Mouse (Mus musculus) MEL (cell line): ENCODE results near the gene Utrn. TPM values are rescaled to one million over a fixed set of nuclear protein-coding genes. Genes with fewer than 3 reads are reported as not detected.

Source experiments
- DNase-seq: peaks from one replicate; pipeline ENCODE4 v3.0.0; 2011; ENCODE audit warnings: low read depth, low spot score
- H3K27ac ChIP-seq: 2 replicates; pipeline ENCODE4 v1.5.1; 2012; ENCODE audit warnings: low read depth, mild to moderate bottlenecking, control low read depth, low read length, moderate library complexity; ENCODE audit not compliant: control insufficient read depth
- H3K27me3 ChIP-seq, 2 experiments: fragments of 150-350 bp in 1 of 2; sonication (generic) in 1 of 2; 2 replicates each; pipeline ENCODE4 v1.6.1; 2012; ENCODE audit warnings: low read length in 2 of 2, mild to moderate bottlenecking in 2 of 2, improper control_type of control experiment in 1 of 2, moderate library complexity in 1 of 2; ENCODE audit not compliant: insufficient read depth in 2 of 2, control insufficient read depth in 1 of 2
- H3K36me3 ChIP-seq, 2 experiments: 2 replicates each; pipeline ENCODE4 v1.6.1; 2012 to 2014; ENCODE audit warnings: low read length in 2 of 2, improper control_type of control experiment in 1 of 2, inconsistent platforms in 1 of 2, mild to moderate bottlenecking in 1 of 2; ENCODE audit not compliant: insufficient read depth in 2 of 2, control insufficient read depth in 1 of 2
- H3K4me1 ChIP-seq, 2 experiments: fragments of 150-350 bp in 1 of 2; sonication (generic) in 1 of 2; 2 replicates each; pipeline ENCODE4 v1.6.1; 2012; ENCODE audit warnings: low read length in 2 of 2, improper control_type of control experiment in 1 of 2, mild to moderate bottlenecking in 1 of 2; ENCODE audit not compliant: insufficient read depth in 2 of 2, control insufficient read depth in 1 of 2
- H3K4me3 ChIP-seq, 2 experiments: fragments of 150-350 bp in 1 of 2; sonication (generic) in 1 of 2; 2 replicates each; pipeline ENCODE4 v1.5.1; 2012; ENCODE audit warnings: low read depth in 2 of 2, low read length in 2 of 2, mild to moderate bottlenecking in 2 of 2, moderate library complexity in 2 of 2, control low read depth in 1 of 2, improper control_type of control experiment in 1 of 2; ENCODE audit not compliant: control insufficient read depth in 1 of 2, insufficient read depth in 1 of 2
- H3K79me2 ChIP-seq: 2 replicates; pipeline ENCODE4 v1.6.1; 2012; ENCODE audit warnings: mild to moderate bottlenecking, low read length, moderate library complexity; ENCODE audit not compliant: control insufficient read depth, poor library complexity, insufficient read depth
- H3K9ac ChIP-seq: 2 replicates; pipeline ENCODE4 v1.6.1; 2012; ENCODE audit warnings: low read depth, mild to moderate bottlenecking, control low read depth, low read length, moderate library complexity; ENCODE audit not compliant: control insufficient read depth, poor library complexity, severe bottlenecking
- H3K9me3 ChIP-seq: fragments of 150-350 bp; sonication (generic); replicated peaks from 2 replicates; pipeline ENCODE4 v1.6.1; 2012; ENCODE audit warnings: mild to moderate bottlenecking, low read length, improper control_type of control experiment, moderate library complexity; ENCODE audit not compliant: insufficient read depth
- CHD2 ChIP-seq: IDR thresholded peaks from 2 replicates; pipeline ENCODE4 v1.6.1; 2011; ENCODE audit warnings: low read length, improper control_type of control experiment
- CTCF ChIP-seq, 3 experiments: IDR thresholded peaks in 2 of 3; conservative IDR thresholded peaks in 1 of 3; 2 replicates each; pipeline ENCODE4 v1.5.1; 2011 to 2012; ENCODE audit warnings: low read length in 3 of 3, low read depth in 2 of 3, mild to moderate bottlenecking in 2 of 3, improper control_type of control experiment in 1 of 3, inconsistent platforms in 1 of 3, mixed read lengths in 1 of 3, moderate library complexity in 1 of 3; ENCODE audit not compliant: control insufficient read depth in 1 of 3, insufficient read depth in 1 of 3, poor library complexity in 1 of 3, severe bottlenecking in 1 of 3
- E2F4 ChIP-seq: IDR thresholded peaks from 2 replicates; pipeline ENCODE4 v1.6.1; 2011; ENCODE audit warnings: low read depth, low read length, improper control_type of control experiment, borderline replicate concordance
- EP300 ChIP-seq, 2 experiments: IDR thresholded peaks; 2 replicates each; pipeline ENCODE4 v1.6.1; 2011; ENCODE audit warnings: improper control_type of control experiment in 2 of 2, low read length in 2 of 2, low read depth in 1 of 2, mild to moderate bottlenecking in 1 of 2
- ETS1 ChIP-seq: IDR thresholded peaks from 2 replicates; pipeline ENCODE4 v1.6.1; 2012; ENCODE audit warnings: low read depth, mild to moderate bottlenecking, inconsistent platforms, low read length, improper control_type of control experiment, moderate library complexity
- GABPA ChIP-seq: IDR thresholded peaks from 2 replicates; pipeline ENCODE4 v1.6.1; 2012; ENCODE audit warnings: low read depth, mild to moderate bottlenecking, inconsistent platforms, low read length, improper control_type of control experiment, moderate library complexity
- HCFC1 ChIP-seq: IDR thresholded peaks from 2 replicates; pipeline ENCODE4 v1.6.1; 2012; ENCODE audit warnings: low read depth, mild to moderate bottlenecking, inconsistent platforms, low read length, improper control_type of control experiment, moderate library complexity
- MAFK ChIP-seq: IDR thresholded peaks from 2 replicates; pipeline ENCODE4 v1.6.1; 2011; ENCODE audit warnings: low read depth, mild to moderate bottlenecking, low read length, improper control_type of control experiment, borderline replicate concordance
- POLR2AphosphoS2 ChIP-seq: IDR thresholded peaks from 2 replicates; pipeline ENCODE4 v1.6.1; 2011; ENCODE audit warnings: low read length, improper control_type of control experiment
- POLR2AphosphoS5 ChIP-seq: IDR thresholded peaks from 2 replicates; pipeline ENCODE4 v1.6.1; 2012; ENCODE audit warnings: low read depth, borderline replicate concordance, mild to moderate bottlenecking, inconsistent platforms, low read length, moderate library complexity, mixed read lengths
- RAD21 ChIP-seq: IDR thresholded peaks from 2 replicates; pipeline ENCODE4 v1.6.1; 2011; ENCODE audit warnings: mild to moderate bottlenecking, low read depth, low read length, improper control_type of control experiment
- SMC3 ChIP-seq: IDR thresholded peaks from 2 replicates; pipeline ENCODE4 v1.6.1; 2011; ENCODE audit warnings: low read depth, low read length, improper control_type of control experiment
- TCF12 ChIP-seq: IDR thresholded peaks from 2 replicates; pipeline ENCODE4 v1.6.1; 2014; ENCODE audit warnings: low read depth, mild to moderate bottlenecking, inconsistent platforms, low read length, improper control_type of control experiment, moderate library complexity
- USF1 ChIP-seq: IDR thresholded peaks from 2 replicates; pipeline ENCODE4 v1.6.1; 2014; ENCODE audit warnings: low read depth, mild to moderate bottlenecking, inconsistent platforms, low read length, improper control_type of control experiment, moderate library complexity
- ZC3H11A ChIP-seq: IDR thresholded peaks from 2 replicates; pipeline ENCODE4 v1.6.1; 2012; ENCODE audit warnings: low read depth, mild to moderate bottlenecking, inconsistent platforms, low read length, improper control_type of control experiment
- ZKSCAN1 ChIP-seq: IDR thresholded peaks from 2 replicates; pipeline ENCODE4 v1.6.1; 2012; ENCODE audit warnings: low read depth, mild to moderate bottlenecking, inconsistent platforms, low read length, improper control_type of control experiment, moderate library complexity
- polyA plus RNA-seq, 2 experiments: library from polyadenylated mRNA; stranded (reverse) in 1 of 2; unstranded in 1 of 2; fragments of >175 nt in 1 of 2; fragments of >200 nt in 1 of 2; gene quantifications; 2 replicates each; pipeline versions ENCODE4 v1.2.1 to v1.2.4; 2012; ENCODE audit warnings: low replicate concordance in 2 of 2, low read depth in 1 of 2; ENCODE audit not compliant: insufficient read length in 2 of 2, insufficient read depth in 1 of 2, missing spikeins in 1 of 2
- total RNA-seq: library from RNA; depleted of rRNA; stranded (reverse); fragments of 300-350 nt; gene quantifications from 2 replicates; pipeline ENCODE4 v1.2.3, GENCODE M21; 2012

Gene Utrn
- total and polyA plus RNA-seq, 3 experiments, result 2.3 to 4.3 TPM; not detected in 1

DNA sequence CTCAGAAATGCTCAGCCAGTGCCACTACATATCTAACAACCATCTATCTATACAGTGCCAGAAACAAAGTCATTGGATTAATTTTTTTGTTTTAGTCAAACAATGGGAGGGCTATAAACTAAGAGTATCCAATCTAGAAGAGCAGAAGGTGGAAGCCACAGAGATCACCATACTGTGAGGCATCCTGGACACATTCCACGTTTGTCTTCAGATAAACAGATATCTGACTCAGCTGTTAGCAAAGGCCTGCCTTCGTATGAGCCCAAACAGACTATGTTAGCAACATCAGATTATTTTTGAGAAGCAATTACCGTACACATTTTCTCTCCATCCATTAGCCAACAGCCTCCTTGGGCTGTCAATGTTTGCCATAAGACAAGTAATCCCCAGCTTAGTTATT is 250.8 kb downstream of the Utrn start:
- Histone ChIP-seq H3K27ac (no peak overlapping the region), H3K79me2 (no peaks in the 10 kb centered on the region), H3K36me3 (peaks cover 0 to 2% of the 10 kb centered on the region in 2 experiments; a peak in 1 of 4 replicates), H3K9ac (no peak overlapping the region), H3K27me3 (no peaks in the 10 kb centered on the region), H3K4me3 (no peak overlapping the region), H3K9me3 (no peaks in the 10 kb centered on the region), H3K4me1 (no peaks in the 10 kb centered on the region; a peak in 1 of 4 replicates)
- TF ChIP-seq USF1 (no peak), EP300 (IDR thresholded peaks at IDR 0.05; ENCODE audit: low read depth in 1 of 2, low read length in 2 of 2) (0 out of 4 replicates have a peak, but pooled peaks of 1 of the 2 experiments have one; percentile 10), ETS1 (peak; percentile 66), MAFK (no peak), TCF12 (peak; percentile 21; the same call in 1 of the 2 replicates), E2F4 (no peak), POLR2AphosphoS2 (no peak), ZKSCAN1 (no peak), POLR2AphosphoS5 (no peak)
- DNase-seq, result peak; percentile 43

DNA sequence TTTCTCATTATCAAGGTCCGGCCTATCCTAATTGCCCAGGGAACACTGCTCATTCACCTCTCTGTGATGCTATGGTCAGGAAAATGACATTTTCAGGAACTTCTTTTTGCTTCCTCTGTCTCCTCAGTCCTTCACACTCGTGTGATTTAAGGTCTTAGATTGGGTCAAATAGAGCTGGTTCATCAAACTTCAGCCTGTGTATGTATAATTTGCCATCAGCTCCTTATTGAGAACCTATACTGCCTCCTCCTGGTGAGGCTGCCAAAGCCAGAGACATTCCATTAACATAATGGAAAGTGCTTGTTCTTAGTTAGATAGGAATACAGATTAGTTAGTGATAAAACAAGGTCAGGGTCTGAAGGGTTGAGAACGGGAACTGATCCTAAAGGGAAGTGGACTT is 253.4 kb downstream of the Utrn start:
- Histone ChIP-seq H3K9ac (no peak overlapping the region), H3K4me1 (no peaks in the 10 kb centered on the region; a peak in 1 of 4 replicates), H3K36me3 (peaks cover 0 to 2% of the 10 kb centered on the region in 2 experiments; a peak in 1 of 4 replicates), H3K27ac (no peak overlapping the region), H3K79me2 (no peaks in the 10 kb centered on the region), H3K27me3 (no peaks in the 10 kb centered on the region), H3K4me3 (no peak overlapping the region), H3K9me3 (no peaks in the 10 kb centered on the region)
- TF ChIP-seq HCFC1, result no peak
- no peak for TF ChIP-seq GABPA
- peak; percentile 68 for TF ChIP-seq RAD21
- no peak for TF ChIP-seq CHD2
- peak in 2 of 3 experiments; percentile 25 to 60; a peak in 3 of 6 replicates for TF ChIP-seq CTCF (IDR thresholded peaks at IDR 0.05 in 2 of 3, conservative IDR thresholded peaks at IDR 0.05 in 1 of 3; ENCODE audit: control insufficient read depth in 1 of 3, insufficient read depth in 1 of 3, low read depth in 2 of 3, low read length in 3 of 3, poor library complexity in 1 of 3, severe bottlenecking in 1 of 3)
- 0 out of 2 replicates have a peak, but pooled peaks have one; percentile 26 for TF ChIP-seq ZC3H11A
- TF ChIP-seq SMC3, result peak; percentile 65
- DNase-seq, result peak; percentile 24
